Mouse (Mus musculus): Measurements from ENCODE around the gene Rtl8b. TPM values are rescaled to one million over a fixed set of nuclear protein-coding genes. Genes with fewer than 3 reads are reported as not detected.
"Not testable (repeated sequence)": the region's sequence is repeated elsewhere in the genome, so short reads cannot be mapped to it uniquely, and the experiment has no call there.

Gene Rtl8b
- 29.4 TPM for polyA plus RNA-seq (2021)

GRCm38 (mm10) chrX:53670294-53670693 is at the start of gene Rtl8b:
TSS of gene Rtl8b (minus strand) at chrX:53670408.
- peak; percentile 27 for ATAC-seq
- ChIA-PET CTCF (no interaction called here), POLR2A (no interaction called here)
- H3K27me3 ChIP-seq: no peaks in the 10 kb centered on the region
- no peak for TF ChIP-seq CTCF (IDR thresholded peaks at IDR 0.05)
- in situ Hi-C loops (cut with MboI; ENCODE audit: low pct_unique_long_range_greater_than_20kb): no loop called here
- no peak for DNase-seq (ENCODE audit: low read depth, low spot score)

GRCm38 (mm10) chrX:53716323-53717182 is 46.3 kb upstream of the Rtl8b start:
- in situ Hi-C loops (cut with MboI; ENCODE audit: low pct_unique_long_range_greater_than_20kb): no loop called here
- DNase-seq (ENCODE audit: low read depth, low spot score): no peak
- no peak for TF ChIP-seq CTCF (IDR thresholded peaks at IDR 0.05)
- ATAC-seq: no peak
- ChIA-PET POLR2A (interaction anchor here (0.6 kb wide), 1 partner anchor 1233 kb away, joined by 3 read pairs; no protein-coding TSS in a partner anchor), CTCF (no interaction called here)
- H3K27me3 ChIP-seq: peaks cover 23% of the 10 kb centered on the region

- ATAC-seq (no peak), DNase-seq (ENCODE audit: low read depth, low spot score) (no peak)
- ChIA-PET POLR2A (no interaction called here), CTCF (no interaction called here)
- peaks cover 17% of the 10 kb centered on the region for H3K27me3 ChIP-seq
- TF ChIP-seq CTCF (IDR thresholded peaks at IDR 0.05): no peak
- in situ Hi-C loops (cut with MboI; ENCODE audit: low pct_unique_long_range_greater_than_20kb): no loop called here
Observed at GRCm38 (mm10) chrX:53715942-53716322, 45.7 kb upstream of the Rtl8b start.

GRCm38 (mm10) chrX:53702673-53703072 is 32.5 kb upstream of the Rtl8b start:
- H3K27me3 ChIP-seq: peaks cover 14% of the 10 kb centered on the region
- in situ Hi-C loops (cut with MboI; ENCODE audit: low pct_unique_long_range_greater_than_20kb): no loop called here
- ChIA-PET CTCF (no interaction called here), POLR2A (no interaction called here)
- TF ChIP-seq CTCF (IDR thresholded peaks at IDR 0.05): no peak
- no peak for ATAC-seq
- DNase-seq (ENCODE audit: low read depth, low spot score): no peak

GRCm38 (mm10) chrX:53699225-53699624 is 29.0 kb upstream of the Rtl8b start:
- TF ChIP-seq CTCF (IDR thresholded peaks at IDR 0.05): no peak
- CTCF ChIA-PET: no interaction called here
- ATAC-seq (no peak), DNase-seq (ENCODE audit: low read depth, low spot score) (no peak)
- in situ Hi-C loops (cut with MboI; ENCODE audit: low pct_unique_long_range_greater_than_20kb): no loop called here
- peaks cover 23% of the 10 kb centered on the region for H3K27me3 ChIP-seq
- POLR2A ChIA-PET: no interaction called here

- TF ChIP-seq CTCF (IDR thresholded peaks at IDR 0.05): no peak
- DNase-seq (ENCODE audit: low read depth, low spot score) (no peak), ATAC-seq (no peak)
- peaks cover 17% of the 10 kb centered on the region for H3K27me3 ChIP-seq
- ChIA-PET POLR2A (no interaction called here), CTCF (no interaction called here)
- in situ Hi-C loops (cut with MboI; ENCODE audit: low pct_unique_long_range_greater_than_20kb): no loop called here
Observed at GRCm38 (mm10) chrX:53694008-53694777, 24.0 kb upstream of the Rtl8b start.

GRCm38 (mm10) chrX:53693141-53693540 is 22.9 kb upstream of the Rtl8b start:
- H3K27me3 ChIP-seq: peaks cover 11% of the 10 kb centered on the region
- ChIA-PET POLR2A (no interaction called here), CTCF (no interaction called here)
- DNase-seq (ENCODE audit: low read depth, low spot score) (no peak), ATAC-seq (no peak)
- TF ChIP-seq CTCF (IDR thresholded peaks at IDR 0.05): no peak
- in situ Hi-C loops (cut with MboI; ENCODE audit: low pct_unique_long_range_greater_than_20kb): no loop called here

GRCm38 (mm10) chrX:53692065-53692464 is 21.9 kb upstream of the Rtl8b start:
- ChIA-PET CTCF (no interaction called here), POLR2A (no interaction called here)
- DNase-seq (ENCODE audit: low read depth, low spot score): no peak
- ATAC-seq: no peak
- H3K27me3 ChIP-seq: peaks cover 14% of the 10 kb centered on the region
- TF ChIP-seq CTCF (IDR thresholded peaks at IDR 0.05): no peak
- in situ Hi-C loops (cut with MboI; ENCODE audit: low pct_unique_long_range_greater_than_20kb): no loop called here

- not testable (repeated sequence) for ATAC-seq
Observed at GRCm38 (mm10) chrX:53684676-53685075, 14.5 kb upstream of the Rtl8b start.

GRCm38 (mm10) chrX:53682650-53683049 is 12.4 kb upstream of the Rtl8b start:
- POLR2A ChIA-PET; H3K27me3 ChIP-seq; in situ Hi-C loops (cut with MboI; ENCODE audit: low pct_unique_long_range_greater_than_20kb); CTCF ChIA-PET; DNase-seq (ENCODE audit: low read depth, low spot score): not testable (repeated sequence)
- peak; percentile 78 for ATAC-seq

More at GRCm38 (mm10) chrX:53684676-53685075, 14.5 kb upstream of the Rtl8b start:
- DNase-seq (ENCODE audit: low read depth, low spot score); POLR2A ChIA-PET; H3K27me3 ChIP-seq; in situ Hi-C loops (cut with MboI; ENCODE audit: low pct_unique_long_range_greater_than_20kb); CTCF ChIA-PET: not testable (repeated sequence)

- TF ChIP-seq CTCF (IDR thresholded peaks at IDR 0.05): peak; percentile 34
- CTCF ChIA-PET: not testable (repeated sequence)
Observed at GRCm38 (mm10) chrX:53676943-53677342, 6.7 kb upstream of the Rtl8b start.

GRCm38 (mm10) chrX:53670696-53671095 is 488 bp upstream of the Rtl8b start:
- CTCF ChIA-PET; DNase-seq (ENCODE audit: low read depth, low spot score); H3K27me3 ChIP-seq; in situ Hi-C loops (cut with MboI; ENCODE audit: low pct_unique_long_range_greater_than_20kb); ATAC-seq; POLR2A ChIA-PET: not testable (repeated sequence)

More at GRCm38 (mm10) chrX:53676943-53677342, 6.7 kb upstream of the Rtl8b start:
- DNase-seq (ENCODE audit: low read depth, low spot score); POLR2A ChIA-PET; ATAC-seq; H3K27me3 ChIP-seq; in situ Hi-C loops (cut with MboI; ENCODE audit: low pct_unique_long_range_greater_than_20kb): not testable (repeated sequence)

GRCm38 (mm10) chrX:53669557-53670270 is 494 bp downstream of the Rtl8b start:
- in situ Hi-C loops (cut with MboI; ENCODE audit: low pct_unique_long_range_greater_than_20kb); CTCF ChIA-PET: not testable (repeated sequence)

GRCm38 (mm10) chrX:53652917-53653316 is 17.3 kb downstream of the Rtl8b start:
- CTCF ChIA-PET; DNase-seq (ENCODE audit: low read depth, low spot score); in situ Hi-C loops (cut with MboI; ENCODE audit: low pct_unique_long_range_greater_than_20kb); POLR2A ChIA-PET; ATAC-seq; H3K27me3 ChIP-seq: not testable (repeated sequence)

More at GRCm38 (mm10) chrX:53669557-53670270, 494 bp downstream of the Rtl8b start:
- H3K27me3 ChIP-seq; DNase-seq (ENCODE audit: low read depth, low spot score); POLR2A ChIA-PET: not testable (repeated sequence)
- ATAC-seq: peak; percentile 12
